Mouse (Mus musculus): ENCODE measurements around the gene Ptgfrn.

Gene Ptgfrn

GRCm38 (mm10) chr3:101037984-101038545 lies 72.0 kb downstream of the Ptgfrn start:
- no peak for DNase-seq (ENCODE audit: low spot score)

GRCm38 (mm10) chr3:101036001-101036400 lies 74.1 kb downstream of the Ptgfrn start:
- DNase-seq (ENCODE audit: low spot score): no peak

GRCm38 (mm10) chr3:101034509-101034908 lies 75.6 kb downstream of the Ptgfrn start:
- DNase-seq (ENCODE audit: low spot score): no peak

GRCm38 (mm10) chr3:101033644-101034043 lies 76.4 kb downstream of the Ptgfrn start:
- no peak for DNase-seq (ENCODE audit: low spot score)

- no peak for DNase-seq (ENCODE audit: low spot score)
Measured at GRCm38 (mm10) chr3:101031456-101032142, 78.5 kb downstream of the Ptgfrn start.

- no peak for DNase-seq (ENCODE audit: low spot score)
Measured at GRCm38 (mm10) chr3:101030630-101031029, 79.4 kb downstream of the Ptgfrn start.

GRCm38 (mm10) chr3:101029339-101029738 lies 80.7 kb downstream of the Ptgfrn start, which contains the start of gene Cd101:
TSS of gene Cd101 (minus strand) at chr3:101029556.
- no peak for DNase-seq (ENCODE audit: low spot score)

- no peak for DNase-seq (ENCODE audit: low spot score)
Measured at GRCm38 (mm10) chr3:101026741-101027140, 83.3 kb downstream of the Ptgfrn start.

- DNase-seq (ENCODE audit: low spot score): no peak
Measured at GRCm38 (mm10) chr3:101022967-101023366, 87.1 kb downstream of the Ptgfrn start.

GRCm38 (mm10) chr3:101021481-101022051 lies 88.5 kb downstream of the Ptgfrn start:
- no peak for DNase-seq (ENCODE audit: low spot score)

GRCm38 (mm10) chr3:101021073-101021472 lies 89.0 kb downstream of the Ptgfrn start:
- no peak for DNase-seq (ENCODE audit: low spot score)

- DNase-seq (ENCODE audit: low spot score): no peak
Measured at GRCm38 (mm10) chr3:101018494-101018893, 91.6 kb downstream of the Ptgfrn start.

GRCm38 (mm10) chr3:101016050-101016449 lies 94.0 kb downstream of the Ptgfrn start:
- no peak for DNase-seq (ENCODE audit: low spot score)

GRCm38 (mm10) chr3:101015254-101015653 lies 94.8 kb downstream of the Ptgfrn start:
- no peak for DNase-seq (ENCODE audit: low spot score)

GRCm38 (mm10) chr3:101013536-101013935 lies 96.5 kb downstream of the Ptgfrn start:
- DNase-seq (ENCODE audit: low spot score): no peak

- no peak for DNase-seq (ENCODE audit: low spot score)
Measured at GRCm38 (mm10) chr3:101013005-101013404, 97.1 kb downstream of the Ptgfrn start.

- no peak for DNase-seq (ENCODE audit: low spot score)
Measured at GRCm38 (mm10) chr3:101012597-101012996, 97.5 kb downstream of the Ptgfrn start.

- no peak for DNase-seq (ENCODE audit: low spot score)
Measured at GRCm38 (mm10) chr3:101012131-101012571, 97.9 kb downstream of the Ptgfrn start.

- DNase-seq (ENCODE audit: low spot score): no peak
Measured at GRCm38 (mm10) chr3:101011203-101011600, 98.9 kb downstream of the Ptgfrn start.

- DNase-seq (ENCODE audit: low spot score): peak; percentile 28
Measured at GRCm38 (mm10) chr3:101010589-101011202, 99.4 kb downstream of the Ptgfrn start.

- no peak for DNase-seq (ENCODE audit: low spot score)
Measured at GRCm38 (mm10) chr3:101007112-101007782, 102.8 kb downstream of the Ptgfrn start.

- DNase-seq (ENCODE audit: low spot score): no peak
Measured at GRCm38 (mm10) chr3:101005392-101005791, 104.7 kb downstream of the Ptgfrn start.
